Mouse (Mus musculus) left cerebral cortex, adult 9 months (tissue): Measurements from ENCODE around the gene Dner.

ENCODE experiments used
- DNase-seq, 2 experiments: peaks; one replicate each; pipeline ENCODE4 v3.0.0; 2022; ENCODE audit warnings: low spot score in 2 of 2

The Dner gene

DNA sequence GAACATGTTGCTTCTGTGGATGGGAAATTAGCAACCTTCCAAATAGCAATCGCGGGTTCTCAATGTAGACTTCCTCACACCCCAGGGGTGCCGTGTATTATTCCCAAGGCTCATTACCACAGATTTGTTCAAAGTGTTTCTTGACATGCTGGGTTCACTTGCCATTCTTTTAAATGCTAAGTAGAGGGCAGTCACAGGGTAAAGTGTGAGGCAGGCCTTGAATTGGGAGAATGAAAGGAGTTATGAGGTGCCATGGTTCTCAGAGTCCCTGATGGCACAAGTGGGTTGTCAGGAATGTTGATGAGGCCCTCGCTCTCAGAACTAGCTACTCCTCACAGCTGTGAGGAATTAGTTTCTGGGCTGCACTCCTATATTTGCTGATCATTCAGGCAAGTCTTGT, 160.0 kb downstream of the Dner start:
- no peak for DNase-seq

- DNase-seq = no peak
Observed at GRCm38 (mm10) chr1:84525514-84525913, 170.5 kb downstream of the Dner start.

GRCm38 (mm10) chr1:84524413-84524812, 171.6 kb downstream of the Dner start:
- no peak for DNase-seq

DNA sequence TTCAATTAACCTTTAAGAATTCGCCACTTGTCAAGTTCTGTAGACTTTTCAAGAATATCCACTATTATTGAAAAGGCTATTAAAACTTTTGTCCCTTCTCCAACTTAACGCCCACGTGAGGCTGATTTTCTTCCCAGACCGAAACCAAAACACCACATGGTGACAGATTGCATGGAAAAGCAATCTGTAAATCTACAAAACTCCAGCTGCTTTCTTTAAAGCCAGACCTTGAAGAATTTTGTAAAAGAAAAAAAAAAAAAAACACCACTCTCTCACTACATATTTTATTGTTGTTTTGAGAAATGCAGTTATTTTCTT, 173.1 kb downstream of the Dner start:
- DNase-seq = peak in 1 of 2 experiments; percentile 54

DNA sequence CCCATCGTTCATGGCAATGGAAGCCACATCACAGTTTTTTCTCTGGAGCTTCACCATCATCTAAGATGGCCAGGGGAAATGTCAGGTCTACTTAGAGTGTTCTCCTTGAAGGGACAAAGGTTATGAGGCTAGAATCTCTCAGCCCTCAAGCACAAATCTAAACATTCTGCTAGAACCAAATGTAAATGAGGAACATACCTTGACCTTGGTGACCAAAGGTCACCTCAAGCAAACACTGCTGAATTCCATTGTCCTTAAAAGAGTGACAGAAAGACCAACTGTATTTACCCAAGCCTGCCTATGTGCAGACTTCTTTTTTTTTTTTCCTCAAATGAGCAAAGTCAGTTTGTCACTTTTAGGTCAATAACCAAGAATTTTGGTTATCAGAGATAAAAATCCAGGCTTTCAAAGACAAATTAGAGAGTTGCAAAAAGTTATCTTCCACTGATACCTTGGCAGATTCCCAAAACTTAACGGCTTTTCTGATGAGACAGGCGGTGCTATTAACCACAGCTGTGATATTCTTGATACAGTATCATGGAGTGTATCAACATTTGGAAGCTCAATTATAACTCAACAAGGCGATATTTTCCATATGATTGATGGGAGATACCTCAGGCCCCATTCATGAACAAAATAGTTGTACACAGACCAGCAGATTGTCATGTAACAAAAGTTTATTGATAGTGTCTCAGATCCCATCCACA, 173.6 kb downstream of the Dner start:
- no peak for DNase-seq

GRCm38 (mm10) chr1:84518347-84518746, 177.7 kb downstream of the Dner start:
- DNase-seq = no peak

DNA sequence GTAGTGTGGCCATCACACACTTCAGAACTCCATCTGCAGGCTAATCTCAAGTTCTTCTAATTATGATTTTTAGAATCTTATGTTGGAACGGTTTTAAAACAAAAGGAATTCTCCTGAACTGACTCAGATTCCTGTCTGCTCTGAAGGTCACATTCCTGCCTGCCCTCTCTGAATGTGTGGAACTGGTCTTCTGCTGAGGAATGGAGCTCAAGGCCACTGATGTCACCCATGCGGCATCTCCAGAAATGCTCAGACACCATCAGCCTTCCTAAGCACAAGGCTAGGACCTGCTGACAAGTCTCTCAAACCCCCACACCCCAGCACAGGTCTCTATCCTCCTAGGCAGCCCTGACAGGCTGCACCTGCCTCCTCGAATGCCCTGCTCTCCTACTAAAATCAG, 182.8 kb downstream of the Dner start:
- DNase-seq = no peak

DNA sequence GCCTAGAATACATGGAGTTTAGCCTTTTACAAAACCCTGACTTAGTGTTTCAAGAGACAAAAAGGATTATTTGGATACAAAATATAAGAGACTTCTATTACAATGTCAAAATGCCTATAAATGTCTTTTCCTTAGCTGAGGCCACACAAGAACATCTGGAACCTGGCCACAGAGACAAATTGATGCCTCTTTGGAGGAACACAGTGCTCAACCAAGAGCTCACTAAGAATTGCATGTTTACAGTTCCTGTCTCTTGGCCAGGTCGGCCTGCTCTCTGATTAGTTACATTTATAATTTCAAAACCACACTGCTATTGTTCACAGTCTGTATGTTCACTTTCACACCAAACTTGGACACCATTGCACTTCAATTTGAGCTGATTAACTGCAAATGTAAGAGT, 187.5 kb downstream of the Dner start:
- DNase-seq = no peak

GRCm38 (mm10) chr1:84507568-84507967, 188.5 kb downstream of the Dner start:
- no peak for DNase-seq

DNA sequence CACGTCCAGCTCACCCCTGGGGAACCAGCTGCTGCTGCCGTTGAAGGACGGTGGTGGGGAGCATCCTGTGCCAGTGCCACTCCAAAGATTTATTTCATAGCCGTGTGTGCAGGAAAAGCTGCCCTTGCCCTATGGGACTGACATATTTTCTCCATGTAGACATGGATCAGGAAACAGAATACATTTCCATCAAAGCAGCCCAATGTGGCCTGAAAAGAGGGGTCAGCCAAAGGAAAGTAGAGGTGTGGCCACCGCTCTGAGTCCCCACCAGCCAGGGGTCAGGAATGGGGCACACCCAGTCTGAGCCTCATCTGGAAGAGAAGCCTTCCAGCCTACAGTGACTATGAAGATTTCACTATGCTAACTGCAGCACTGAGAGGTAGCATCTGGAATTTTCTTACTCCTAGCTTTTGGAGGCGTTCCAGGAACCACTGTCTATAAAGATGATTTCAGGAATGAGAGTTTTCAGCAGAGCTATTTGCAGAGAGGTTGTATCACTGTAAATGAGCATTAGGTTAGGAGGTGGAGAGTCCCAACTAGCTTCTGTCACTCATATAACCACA, 189.0 kb downstream of the Dner start:
- no peak for DNase-seq

DNA sequence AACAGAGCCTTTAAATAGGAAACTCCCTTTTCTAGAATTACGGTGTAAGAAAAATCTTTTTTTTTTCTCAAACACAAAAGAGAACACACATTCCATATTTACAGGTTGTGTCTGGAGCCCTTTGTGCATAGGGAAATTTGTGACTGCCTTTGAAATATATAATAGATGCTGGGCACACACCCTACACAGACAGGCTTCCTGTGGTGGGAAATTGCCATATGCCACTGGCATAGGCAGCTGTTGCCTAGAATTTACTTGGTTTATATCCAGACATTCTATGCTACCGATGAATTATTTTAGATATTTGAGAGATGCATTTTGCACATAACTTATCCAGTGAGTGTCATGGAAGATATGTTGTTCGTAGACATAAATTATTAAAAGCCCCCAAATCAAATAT, 195.3 kb downstream of the Dner start:
- DNase-seq = no peak

DNA sequence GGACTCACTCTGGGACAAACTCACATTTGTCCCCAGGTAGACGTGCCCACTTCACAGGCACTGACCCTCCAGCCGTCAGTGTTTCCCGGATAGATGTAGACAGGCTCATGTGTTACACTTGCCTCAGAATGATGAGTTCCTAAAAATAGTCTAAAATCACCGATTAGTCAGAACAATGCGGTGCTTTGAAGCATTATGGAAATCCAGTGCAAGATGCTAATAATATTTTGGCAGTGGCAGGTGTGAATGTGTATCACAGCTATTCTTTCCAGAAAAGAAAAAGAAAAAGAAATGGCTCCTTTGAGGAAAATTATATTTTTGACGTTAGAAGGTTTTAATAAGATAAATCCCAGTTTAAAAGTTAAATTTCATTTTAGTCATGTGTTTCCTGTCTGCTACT, 204.3 kb downstream of the Dner start:
- DNase-seq = no peak

- no peak for DNase-seq
Observed at GRCm38 (mm10) chr1:84488546-84488945, 207.5 kb downstream of the Dner start.

- no peak for DNase-seq
Observed at GRCm38 (mm10) chr1:84485066-84485465, 211.0 kb downstream of the Dner start.

- no peak for DNase-seq
Observed at GRCm38 (mm10) chr1:84484577-84484976, 211.4 kb downstream of the Dner start.

GRCm38 (mm10) chr1:84479976-84480375, 216.0 kb downstream of the Dner start:
- no peak for DNase-seq

DNA sequence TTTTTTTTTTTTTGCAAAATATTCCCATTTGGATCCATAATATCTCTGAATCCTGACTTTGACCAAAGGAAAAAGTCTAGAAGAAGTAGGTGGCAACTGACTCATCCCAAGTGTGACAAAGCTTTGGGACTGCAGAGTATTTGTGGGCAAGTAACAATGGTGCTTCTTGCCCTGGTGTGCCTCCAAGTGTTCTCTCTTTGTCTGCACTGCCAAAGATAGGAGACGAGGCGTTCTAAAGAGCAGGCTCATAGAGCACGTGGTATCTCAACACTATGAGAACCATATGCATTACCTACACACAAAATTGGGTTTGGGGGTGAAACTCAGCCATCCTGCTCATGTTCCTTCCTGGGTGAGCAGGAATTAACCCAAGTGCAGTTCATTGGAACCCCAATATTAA, 221.7 kb downstream of the Dner start:
- peak in 1 of 2 experiments; percentile 21 for DNase-seq

- no peak for DNase-seq
Observed at GRCm38 (mm10) chr1:84472260-84472659, 223.8 kb downstream of the Dner start.

DNA sequence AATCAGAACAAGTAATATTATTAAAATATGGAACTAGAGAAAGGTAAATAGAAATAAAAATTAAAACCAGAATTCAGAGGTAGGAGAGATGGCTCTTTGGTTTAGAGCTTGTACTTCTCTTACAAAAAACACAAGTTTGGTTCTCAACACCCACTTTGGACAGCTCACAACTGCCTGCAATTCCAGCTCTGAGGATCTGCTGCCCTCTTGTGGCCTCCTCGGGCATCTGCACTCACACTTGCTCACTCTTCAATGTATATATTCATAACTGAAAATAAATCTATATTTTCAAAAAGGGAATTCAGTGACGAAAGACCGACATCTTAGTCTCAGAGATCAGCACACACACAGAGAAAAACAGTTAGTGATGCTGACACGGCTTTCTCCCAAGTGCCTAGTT, 225.7 kb downstream of the Dner start:
- no peak for DNase-seq

- no peak for DNase-seq
Observed at GRCm38 (mm10) chr1:84467664-84468063, 228.4 kb downstream of the Dner start.

DNA sequence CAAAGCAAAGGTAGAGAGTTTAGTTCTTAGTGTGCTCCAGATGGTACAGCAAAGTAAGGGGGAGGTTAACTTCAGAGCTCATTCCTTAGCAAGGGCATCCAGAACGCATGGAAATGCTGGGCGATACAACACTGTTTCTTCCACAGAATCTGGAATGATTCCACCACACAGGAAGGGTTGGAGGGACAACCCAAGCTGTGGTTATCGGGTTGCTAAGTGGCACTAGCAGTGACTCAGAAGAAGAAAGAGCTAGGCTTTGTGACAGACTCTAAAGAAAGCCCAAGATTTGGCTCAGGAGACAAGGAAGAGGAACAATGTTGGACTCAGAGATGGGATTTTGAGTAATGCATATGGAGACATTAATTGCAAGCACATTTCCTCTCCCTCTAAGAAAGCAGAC, 231.3 kb downstream of the Dner start:
- DNase-seq = peak in 1 of 2 experiments; percentile 38

DNA sequence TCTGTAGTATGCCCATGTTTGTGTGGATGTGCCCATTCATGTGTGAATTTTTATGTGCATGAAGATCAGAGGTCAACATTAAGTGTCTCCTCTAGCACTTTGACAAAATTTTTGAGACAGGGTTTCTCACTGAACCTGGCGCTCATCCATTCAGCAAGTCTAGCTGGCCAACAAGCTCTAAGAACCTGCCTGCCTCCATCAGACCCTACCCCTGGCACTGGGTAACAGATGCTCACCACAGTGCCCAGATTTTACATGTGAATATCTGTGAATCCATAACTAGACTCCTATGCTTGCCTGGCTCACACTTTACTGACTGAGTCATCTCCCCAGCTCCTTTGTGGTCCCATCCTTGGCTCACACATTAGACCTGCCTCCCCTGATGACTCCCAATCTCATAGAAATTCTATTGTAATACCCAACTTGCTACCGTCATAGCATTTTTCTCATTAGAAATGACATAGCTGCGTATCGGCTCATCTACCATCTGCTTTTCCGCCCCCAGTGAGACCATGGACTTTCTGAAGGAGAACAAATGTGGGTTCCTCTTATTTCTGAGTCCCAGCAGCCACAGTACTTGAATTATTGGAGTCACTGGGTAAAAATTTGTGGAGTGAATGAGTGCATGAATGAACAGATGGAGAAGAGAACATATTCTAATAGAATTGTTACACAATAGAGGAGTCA, 231.9 kb downstream of the Dner start:
- DNase-seq = peak; percentile 15 to 26

GRCm38 (mm10) chr1:84449566-84450278, 246.3 kb downstream of the Dner start:
- no peak for DNase-seq
